Mouse (Mus musculus) liver, embryonic 18 days (tissue): ENCODE data around the gene Vmn1r27. TPM values are rescaled to one million over a fixed set of nuclear protein-coding genes. Genes with fewer than 3 reads are reported as not detected.

Source experiments
- polyA plus RNA-seq: library from polyadenylated mRNA; depleted of rRNA; stranded (reverse); fragments of >200 nt; gene quantifications from 2 replicates; pipeline ENCODE4 v1.2.3, GENCODE M21; 2012; rRNA removed

Gene Vmn1r27
- polyA plus RNA-seq: not detected in 2 replicates

GRCm38 (mm10) chr6:58218721-58219120, at the start of gene Vmn1r27:
TSS of gene Vmn1r27 (minus strand) at chr6:58218821.

GRCm38 (mm10) chr6:58261737-58262136, 43.1 kb upstream of the Vmn1r27 start, which contains the start of gene Vmn1r28:
TSS of gene Vmn1r28 (plus strand) at chr6:58262037.

Other genes with a start within 250 kb of the Vmn1r27 start
- not detected in 2 replicates for gene Vmn1r25, start 238.0 kb downstream of the Vmn1r27 start, polyA plus RNA-seq
- gene Vmn1r26, start 203.7 kb downstream of the Vmn1r27 start, polyA plus RNA-seq: not detected in 2 replicates
- gene Vmn1r28, start 43.2 kb upstream of the Vmn1r27 start, polyA plus RNA-seq: not detected in 2 replicates
- not detected in 2 replicates for gene Vmn1r29, start 82.7 kb upstream of the Vmn1r27 start, polyA plus RNA-seq
- not detected in 2 replicates for gene Vmn1r30, start 224.6 kb upstream of the Vmn1r27 start, polyA plus RNA-seq